Mouse (Mus musculus) bone marrow macrophage, adult 2 months (primary cell): Measurements from ENCODE around the gene Mrps23. TPM values are rescaled to one million over a fixed set of nuclear protein-coding genes. Genes with fewer than 3 reads are reported as not detected.
A peak's percentile ranks its signal among the peaks of the same experiment; 100 is the strongest.

Experiments used
- H3K27ac ChIP-seq: 2 replicates; pipeline ENCODE4 v1.5.1; 2012; ENCODE audit warnings: low read depth, low read length; ENCODE audit not compliant: insufficient read depth
- H3K4me1 ChIP-seq: 2 replicates; pipeline ENCODE4 v1.6.1; 2012; ENCODE audit warnings: low read length; ENCODE audit not compliant: control insufficient read depth, insufficient read depth
- H3K4me3 ChIP-seq: 2 replicates; pipeline ENCODE4 v1.5.1; 2012; ENCODE audit warnings: mild to moderate bottlenecking, low read length, moderate library complexity; ENCODE audit not compliant: insufficient read depth
- CTCF ChIP-seq: IDR thresholded peaks from 2 replicates; pipeline ENCODE4 v1.5.1; 2012; ENCODE audit warnings: low read depth, mild to moderate bottlenecking, low read length, moderate library complexity
- POLR2A ChIP-seq: IDR thresholded peaks from 2 replicates; pipeline ENCODE4 v1.6.1; 2012; ENCODE audit warnings: mild to moderate bottlenecking, low read depth, low read length, borderline replicate concordance
- polyA plus RNA-seq: library from polyadenylated mRNA; stranded (reverse); fragments of >200 nt; gene quantifications from 2 replicates; pipeline ENCODE4 v1.2.4, GENCODE M21; 2012; ENCODE audit not compliant: missing spikeins, insufficient read depth, insufficient read length

Gene Mrps23
- polyA plus RNA-seq, result 60.4 and 67.9 TPM in 2 replicates

DNA sequence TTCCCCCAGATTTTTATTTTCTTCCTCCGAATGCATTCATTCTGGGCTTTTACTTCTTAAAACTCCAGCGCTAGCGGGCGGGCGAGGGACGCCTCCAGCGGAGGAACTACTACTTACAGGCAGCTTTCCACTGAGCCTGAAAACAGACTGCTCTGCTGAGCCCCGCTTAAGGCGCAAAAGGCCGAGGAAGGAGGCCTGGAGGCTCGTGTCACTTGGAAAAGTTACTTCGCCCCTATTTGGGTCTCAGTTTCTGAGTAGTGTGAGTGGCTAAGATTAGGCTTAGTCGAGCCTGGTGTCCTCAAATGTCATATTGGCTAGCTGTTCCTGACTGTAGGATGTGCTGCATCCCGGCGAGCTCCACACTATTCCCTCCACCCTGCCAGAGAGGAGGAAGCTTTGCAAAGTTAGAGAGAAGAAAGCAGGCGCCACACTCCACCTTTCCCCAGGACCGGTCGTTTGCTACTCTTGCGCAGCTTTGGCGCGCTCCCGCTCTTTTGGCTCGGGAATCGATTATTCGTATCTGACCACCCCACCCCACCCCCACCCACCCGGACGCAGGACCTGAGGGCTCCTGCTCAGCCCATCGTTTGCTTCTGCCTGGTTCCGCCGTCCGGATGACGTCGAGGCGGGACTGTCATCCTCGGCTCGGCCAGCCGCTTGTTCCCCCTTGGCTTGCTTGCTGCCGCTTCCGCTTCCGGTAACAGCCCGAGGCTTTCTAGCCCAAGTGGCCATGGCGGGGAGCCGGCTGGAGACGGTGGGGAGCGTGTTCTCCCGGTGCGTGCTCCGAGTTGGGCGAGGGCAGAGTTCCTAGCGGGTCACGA lies at the start of gene Mrps23:
TSS of gene Mrps23 (plus strand) at position 677 of the 821 bp plus-strand sequence.
- peaks cover 27% of the 10 kb centered on the region for H3K4me1 ChIP-seq
- peak within 1 kb of the TSS; percentile 81 for H3K27ac ChIP-seq
- H3K4me3 ChIP-seq, result peak within 1 kb of the TSS; percentile 82
- TF ChIP-seq POLR2A, result no peak
- TF ChIP-seq CTCF, result peak; percentile 12; the same call in 1 of the 2 replicates

DNA sequence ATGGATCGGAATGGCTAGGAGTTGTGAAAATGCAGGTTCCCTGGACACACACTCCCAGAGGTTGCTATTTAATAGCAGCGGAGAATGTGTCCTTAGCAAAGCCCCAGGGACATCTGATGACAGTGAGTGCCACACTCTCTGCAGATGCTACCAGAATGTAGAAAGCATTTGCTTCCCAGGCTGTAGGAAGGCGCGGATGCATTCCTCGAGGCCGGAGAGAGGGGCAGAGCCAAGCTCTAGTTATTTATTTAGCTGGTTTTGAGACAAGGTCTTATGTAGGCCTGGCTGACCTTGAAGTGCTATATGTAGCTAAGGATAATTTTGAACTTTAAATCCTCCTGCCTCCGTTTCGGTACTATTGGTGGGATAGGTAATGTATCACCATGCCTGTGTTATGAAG lies 49.7 kb upstream of the Mrps23 start:
- no peak for TF ChIP-seq POLR2A
- TF ChIP-seq CTCF, result no peak
- Histone ChIP-seq H3K27ac (no peak overlapping the region), H3K4me3 (no peak overlapping the region), H3K4me1 (peaks cover 23% of the 10 kb centered on the region)

DNA sequence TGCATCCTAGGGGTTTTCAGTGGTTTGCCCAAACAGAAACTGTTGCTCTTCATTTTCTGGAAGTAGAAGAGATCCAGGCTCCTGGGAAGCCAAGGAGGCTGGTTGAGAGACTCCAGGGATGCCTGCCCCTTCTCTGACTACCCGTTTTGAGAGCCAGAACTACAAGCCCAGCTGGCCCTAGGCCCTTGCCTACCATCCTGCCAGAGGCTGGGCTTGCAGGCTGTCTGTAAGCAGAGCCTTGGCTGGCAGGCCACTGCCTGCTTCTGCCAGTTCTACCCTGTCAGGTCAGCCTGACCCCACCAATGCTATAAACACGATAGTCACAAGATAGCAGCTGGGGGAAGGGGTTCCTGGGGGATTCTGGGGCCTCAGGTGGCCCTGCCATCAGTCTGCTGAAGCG lies 48.7 kb upstream of the Mrps23 start:
- no peak overlapping the region for H3K27ac ChIP-seq
- H3K4me3 ChIP-seq, result no peak overlapping the region
- TF ChIP-seq CTCF, result no peak
- no peak for TF ChIP-seq POLR2A
- peaks cover 23% of the 10 kb centered on the region for H3K4me1 ChIP-seq

DNA sequence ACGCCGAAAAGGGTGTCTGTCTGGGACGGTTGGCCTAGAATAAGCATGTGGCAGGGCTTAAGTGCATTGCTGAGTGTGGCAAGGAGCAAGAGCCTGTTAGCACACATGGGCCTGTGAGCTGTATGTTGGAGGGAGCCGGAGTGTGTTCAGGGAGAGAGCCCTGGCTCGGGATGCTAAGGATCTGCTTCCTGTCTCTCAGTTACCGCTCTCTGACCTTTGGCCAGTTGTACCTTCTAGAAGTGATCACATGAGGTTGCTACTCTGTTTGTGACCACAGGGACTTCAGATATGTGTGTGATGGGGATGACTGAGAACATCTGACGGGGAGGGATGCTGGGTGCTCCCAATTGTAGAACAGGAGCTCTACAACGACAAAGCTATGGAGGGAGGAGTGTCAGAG lies 48.2 kb upstream of the Mrps23 start:
- TF ChIP-seq CTCF (no peak), POLR2A (no peak)
- no peak overlapping the region for H3K27ac ChIP-seq

DNA sequence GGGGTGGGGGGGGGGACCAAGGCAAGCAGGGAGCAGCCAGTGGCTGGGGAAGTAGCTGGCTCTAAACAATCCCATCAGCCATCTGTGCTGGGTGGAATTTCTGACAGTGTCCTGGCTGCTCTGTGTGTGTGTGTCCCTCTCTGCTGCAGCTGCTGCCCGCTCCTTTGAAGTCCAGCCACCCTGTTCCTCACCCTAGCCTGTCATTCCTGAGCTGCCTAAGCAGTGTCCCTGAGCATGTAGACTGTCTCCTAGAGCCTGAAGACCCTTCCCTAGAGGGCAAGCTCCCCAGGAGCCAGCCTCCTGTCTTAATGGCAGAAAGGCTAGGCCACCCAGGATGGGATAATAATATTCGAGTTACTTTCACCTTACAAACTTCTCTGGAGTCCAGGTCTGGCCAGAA lies 47.8 kb upstream of the Mrps23 start:
- Histone ChIP-seq H3K4me1 (peaks cover 19% of the 10 kb centered on the region), H3K27ac (no peak overlapping the region), H3K4me3 (no peak overlapping the region)
- no peak for TF ChIP-seq CTCF
- no peak for TF ChIP-seq POLR2A

More for the DNA sequence above, 48.2 kb upstream of the Mrps23 start:
- H3K4me3 ChIP-seq, result no peak overlapping the region
- peaks cover 21% of the 10 kb centered on the region for H3K4me1 ChIP-seq

DNA sequence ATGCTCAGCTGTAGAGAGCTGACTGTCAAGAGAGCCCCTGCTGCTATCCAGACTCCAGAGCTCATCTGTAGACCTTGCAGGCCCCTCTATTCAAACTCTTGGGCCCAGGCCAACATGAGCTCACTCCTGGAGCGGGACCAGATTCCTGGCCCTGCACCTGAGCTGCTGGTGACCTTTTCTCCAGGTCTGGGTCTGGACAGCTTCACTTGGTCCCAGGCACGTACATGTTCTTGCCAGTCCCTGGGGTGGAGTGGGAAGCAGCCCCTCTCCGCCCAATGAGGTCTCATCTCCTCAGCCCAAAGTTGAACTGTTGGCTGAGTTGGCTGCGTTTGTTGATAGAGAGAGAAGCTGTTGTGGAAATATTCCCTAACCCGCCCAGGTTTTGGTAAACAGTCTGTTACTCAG lies 45.3 kb upstream of the Mrps23 start:
- no peak overlapping the region for H3K4me3 ChIP-seq
- TF ChIP-seq CTCF (no peak), POLR2A (no peak)
- no peak overlapping the region for H3K27ac ChIP-seq
- H3K4me1 ChIP-seq, result peaks cover 15% of the 10 kb centered on the region

DNA sequence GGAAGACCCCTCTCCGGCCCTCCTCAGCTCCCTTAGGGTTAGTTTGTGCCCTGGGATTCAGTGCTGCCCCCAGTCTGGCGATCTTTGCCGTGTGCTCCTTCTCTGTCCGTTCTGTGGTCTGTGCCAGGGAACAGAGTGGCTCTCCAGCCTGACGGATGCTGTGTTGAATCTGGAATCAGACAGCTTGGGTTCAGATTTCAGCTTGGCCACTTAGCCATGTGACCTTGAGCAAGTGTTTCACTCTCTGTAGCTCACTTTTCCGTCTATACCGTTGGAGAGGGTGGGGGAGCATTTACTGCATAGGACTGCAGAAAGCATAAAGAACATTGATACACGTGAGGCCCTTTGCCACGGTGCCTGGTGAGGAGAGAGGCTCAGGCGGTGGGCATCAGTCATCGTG lies 44.8 kb upstream of the Mrps23 start:
- peaks cover 17% of the 10 kb centered on the region for H3K4me1 ChIP-seq
- TF ChIP-seq POLR2A (no peak), CTCF (no peak)
- H3K4me3 ChIP-seq, result no peak overlapping the region
- no peak overlapping the region for H3K27ac ChIP-seq

DNA sequence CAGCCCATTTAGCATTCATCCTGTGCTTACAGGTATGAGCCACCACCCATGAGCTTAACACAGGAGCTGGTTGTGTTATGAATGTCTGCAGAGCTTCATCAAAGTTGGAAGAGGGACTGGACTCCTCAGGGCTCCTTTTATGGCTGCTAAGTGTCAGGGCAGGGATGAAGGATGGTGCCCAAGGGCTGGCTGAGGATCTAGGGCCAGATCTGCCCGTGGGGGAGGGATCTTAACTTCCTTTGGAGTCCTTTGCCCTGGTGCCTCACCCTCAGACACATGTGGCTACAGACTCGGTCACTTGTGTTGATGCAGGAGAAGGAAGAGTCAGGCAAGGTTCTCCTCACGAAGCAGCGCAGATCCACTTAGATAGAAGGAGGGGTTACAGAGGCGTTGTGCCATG lies 43.9 kb upstream of the Mrps23 start:
- peaks cover 25% of the 10 kb centered on the region for H3K4me1 ChIP-seq
- TF ChIP-seq POLR2A, result no peak
- TF ChIP-seq CTCF, result no peak
- no peak overlapping the region for H3K27ac ChIP-seq
- no peak overlapping the region for H3K4me3 ChIP-seq

DNA sequence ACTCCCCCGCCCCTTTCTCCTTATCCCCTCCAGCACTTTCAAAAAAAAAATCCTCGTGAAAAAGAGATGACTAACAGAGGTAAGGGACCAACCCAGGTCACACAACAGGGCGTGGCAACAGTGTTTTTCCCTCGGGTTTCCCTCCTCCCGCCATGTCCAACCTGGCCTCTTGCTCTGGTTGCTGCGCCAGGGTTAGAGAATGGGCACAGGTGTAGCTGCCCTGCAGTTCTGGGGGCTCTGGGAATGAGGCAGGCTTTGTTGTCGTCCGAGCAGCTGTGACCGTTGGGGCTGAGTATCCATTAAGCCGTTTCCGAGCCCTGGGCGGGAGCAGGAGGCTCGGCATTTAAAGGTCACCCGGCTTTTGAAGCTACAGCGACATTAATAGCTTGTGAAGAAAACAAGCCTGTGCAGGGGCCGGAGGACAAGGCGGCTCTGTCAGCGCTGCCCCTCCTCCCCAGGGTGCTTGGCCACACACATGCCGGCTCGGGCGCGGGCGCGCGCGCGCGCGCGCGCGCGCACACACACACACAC lies 43.1 kb upstream of the Mrps23 start:
- Histone ChIP-seq H3K27ac (no peak overlapping the region), H3K4me1 (peaks cover 28% of the 10 kb centered on the region), H3K4me3 (peak overlapping the region; percentile 59)
- TF ChIP-seq POLR2A, result no peak
- no peak for TF ChIP-seq CTCF
